Mouse (Mus musculus): ENCODE data around the gene Rbms3. TPM values are rescaled to one million over a fixed set of nuclear protein-coding genes. Genes with fewer than 3 reads are reported as not detected.

Rbms3 gene
- polyA plus RNA-seq, 1 experiment from 2014 or later, result 38.4 TPM

DNA sequence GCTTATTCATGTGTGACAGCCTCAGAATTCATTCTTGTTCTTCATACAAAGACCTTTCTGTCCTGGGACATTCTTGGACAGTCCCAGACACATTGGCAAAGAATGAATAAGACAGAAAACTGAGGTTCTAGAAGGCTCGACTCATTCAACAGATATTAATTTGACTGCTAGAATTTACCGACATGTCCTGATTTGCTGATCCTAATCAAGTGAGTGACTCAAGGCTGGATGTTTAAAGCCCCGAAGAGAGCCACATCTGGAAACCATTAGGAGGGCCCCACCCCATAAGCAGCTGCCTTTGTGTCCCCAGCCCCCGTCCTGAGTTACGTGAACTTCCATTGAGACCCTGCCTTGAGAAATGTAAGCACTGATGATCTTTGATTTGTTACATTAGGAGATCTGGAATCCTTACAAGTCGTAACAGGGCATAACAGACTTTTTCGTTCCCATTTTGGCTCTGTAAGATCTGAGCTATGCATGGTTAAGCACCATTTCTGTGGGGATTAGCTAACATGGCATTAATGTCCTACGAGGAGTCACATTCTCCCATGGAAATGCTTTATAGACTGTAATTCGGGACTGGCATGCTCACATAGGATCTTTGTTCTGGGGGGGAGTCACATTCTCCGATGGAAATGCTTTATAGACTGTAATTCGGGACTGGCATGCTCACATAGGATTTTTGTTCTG, 726.3 kb downstream of the Rbms3 start:
- Histone ChIP-seq H3K4me2 (replicated peaks; ENCODE audit: low read depth, low read length) (no peak overlapping the region), H3K4me3 (ENCODE audit: low read depth, low read length) (no peak overlapping the region), H3K27me3 (ENCODE audit: control insufficient read depth, insufficient read depth, low read length) (no peaks in the 10 kb centered on the region), H3K9ac (ENCODE audit: low read depth, low read length) (no peak overlapping the region), H3K4me1 (replicated peaks; ENCODE audit: control insufficient read depth, insufficient read depth, low read length) (no peaks in the 10 kb centered on the region), H3K9me3 (ENCODE audit: control insufficient read depth, low read length) (no peaks in the 10 kb centered on the region), H3K27ac (ENCODE audit: low read depth, low read length) (no peak overlapping the region), H3K36me3 (ENCODE audit: control insufficient read depth, insufficient read depth, low read length) (no peaks in the 10 kb centered on the region)
- ATAC-seq (ENCODE audit: low FRiP score) (no peak), DNase-seq (ENCODE audit: low spot score) (peak; percentile 22)
- WGBS, result 68% methylated on average over 11 of the region's 11 CpGs

DNA sequence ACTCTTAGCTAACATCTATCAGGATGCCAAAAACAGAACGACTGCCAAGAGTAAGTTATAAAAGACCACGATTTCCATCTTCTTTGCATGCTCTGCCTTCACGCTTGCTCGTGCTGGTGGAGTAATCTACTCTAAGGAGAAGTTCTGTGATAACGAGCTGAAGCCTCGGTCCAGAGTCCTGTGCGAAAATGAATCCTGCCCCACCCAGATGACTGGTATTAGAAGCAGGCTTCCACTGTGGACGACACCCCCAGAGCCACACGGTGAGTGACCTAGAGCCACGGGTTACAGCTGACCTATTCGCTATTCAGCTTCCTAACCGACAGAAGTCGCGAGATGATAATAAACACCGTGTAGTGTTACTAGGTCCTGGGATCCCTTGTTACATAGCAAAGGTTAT, 730.3 kb downstream of the Rbms3 start:
- H3K9me3 ChIP-seq (ENCODE audit: control insufficient read depth, low read length), result no peaks in the 10 kb centered on the region
- H3K9ac ChIP-seq (ENCODE audit: low read depth, low read length), result no peak overlapping the region
- no peaks in the 10 kb centered on the region for H3K27me3 ChIP-seq (ENCODE audit: control insufficient read depth, insufficient read depth, low read length)
- no peak overlapping the region for H3K4me2 ChIP-seq (replicated peaks; ENCODE audit: low read depth, low read length)
- no peak for DNase-seq (ENCODE audit: low spot score)
- no peak for ATAC-seq (ENCODE audit: low FRiP score)
- H3K4me3 ChIP-seq (ENCODE audit: low read depth, low read length), result no peak overlapping the region
- H3K4me1 ChIP-seq (replicated peaks; ENCODE audit: control insufficient read depth, insufficient read depth, low read length), result no peaks in the 10 kb centered on the region
- no peaks in the 10 kb centered on the region for H3K36me3 ChIP-seq (ENCODE audit: control insufficient read depth, insufficient read depth, low read length)
- 83% methylated on average over 15 of the region's 15 CpGs for WGBS
- no peak overlapping the region for H3K27ac ChIP-seq (ENCODE audit: low read depth, low read length)

DNA sequence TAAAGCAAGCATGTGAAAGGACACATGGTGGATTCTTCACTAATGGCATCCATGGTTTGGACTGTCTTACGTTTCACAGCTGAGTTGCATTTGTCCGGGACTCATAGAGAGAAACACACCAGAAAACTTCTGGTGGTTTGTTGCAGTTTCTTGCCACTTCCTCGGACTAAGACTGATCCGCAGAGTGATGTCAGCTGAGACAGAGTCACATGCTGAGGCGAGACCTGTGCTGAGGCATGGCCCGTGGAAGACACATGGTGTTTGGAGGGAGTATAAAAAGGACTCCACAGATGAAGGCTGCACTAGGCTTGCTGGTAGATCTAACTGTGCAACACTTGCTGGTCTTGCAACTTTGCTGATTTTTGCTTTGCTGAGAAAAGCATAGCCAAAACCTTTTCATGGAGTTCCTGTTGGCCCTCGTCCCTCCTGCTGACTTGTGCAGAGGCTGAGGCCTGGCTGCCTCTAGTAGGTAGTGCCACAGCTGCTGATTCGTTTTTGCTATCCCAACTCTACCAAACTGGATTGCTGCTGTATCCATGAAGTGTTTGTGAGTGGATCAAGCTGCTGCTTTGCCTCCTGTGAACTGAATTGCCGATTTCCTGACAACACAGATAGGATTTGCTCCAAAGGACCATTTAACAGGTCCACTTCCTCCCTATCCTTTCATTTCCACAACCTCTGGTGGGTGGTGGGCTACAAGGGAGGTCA, 742.6 kb downstream of the Rbms3 start:
- no peaks in the 10 kb centered on the region for H3K9me3 ChIP-seq (ENCODE audit: control insufficient read depth, low read length)
- H3K27me3 ChIP-seq (ENCODE audit: control insufficient read depth, insufficient read depth, low read length), result no peaks in the 10 kb centered on the region

DNA sequence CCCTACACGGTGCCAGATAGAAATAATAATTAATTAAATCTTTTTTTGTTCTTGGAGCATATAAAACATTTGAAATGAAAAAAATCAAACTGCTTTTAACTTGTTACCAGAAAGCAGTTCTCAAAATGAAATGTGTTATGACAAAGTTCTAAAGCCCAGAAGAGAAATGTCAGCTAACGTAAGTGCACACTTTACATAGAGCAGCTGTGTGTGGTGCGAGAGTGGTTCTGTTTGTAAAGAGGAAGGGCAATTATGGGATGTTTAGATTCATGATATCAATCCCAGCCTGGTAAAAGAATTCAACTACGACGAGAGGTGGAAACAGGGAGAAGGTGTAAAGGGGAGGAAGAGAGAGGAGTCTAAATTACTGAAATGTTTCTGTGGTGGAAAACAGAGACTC, 744.1 kb downstream of the Rbms3 start:
- DNase-seq (ENCODE audit: low spot score), result no peak
- no peaks in the 10 kb centered on the region for H3K27me3 ChIP-seq (ENCODE audit: control insufficient read depth, insufficient read depth, low read length)
- WGBS, result 87% methylated on average over 5 of the region's 5 CpGs

More for the DNA sequence above, 742.6 kb downstream of the Rbms3 start:
- ATAC-seq (ENCODE audit: low FRiP score), result no peak
- no peak overlapping the region for H3K27ac ChIP-seq (ENCODE audit: low read depth, low read length)
- H3K4me2 ChIP-seq (replicated peaks; ENCODE audit: low read depth, low read length), result no peak overlapping the region
- no peak for DNase-seq (ENCODE audit: low spot score)
- 92% methylated on average over 9 of the region's 9 CpGs for WGBS
- H3K4me3 ChIP-seq (ENCODE audit: low read depth, low read length), result no peak overlapping the region
- no peaks in the 10 kb centered on the region for H3K4me1 ChIP-seq (replicated peaks; ENCODE audit: control insufficient read depth, insufficient read depth, low read length)
- H3K9ac ChIP-seq (ENCODE audit: low read depth, low read length), result no peak overlapping the region
- H3K36me3 ChIP-seq (ENCODE audit: control insufficient read depth, insufficient read depth, low read length), result no peaks in the 10 kb centered on the region

DNA sequence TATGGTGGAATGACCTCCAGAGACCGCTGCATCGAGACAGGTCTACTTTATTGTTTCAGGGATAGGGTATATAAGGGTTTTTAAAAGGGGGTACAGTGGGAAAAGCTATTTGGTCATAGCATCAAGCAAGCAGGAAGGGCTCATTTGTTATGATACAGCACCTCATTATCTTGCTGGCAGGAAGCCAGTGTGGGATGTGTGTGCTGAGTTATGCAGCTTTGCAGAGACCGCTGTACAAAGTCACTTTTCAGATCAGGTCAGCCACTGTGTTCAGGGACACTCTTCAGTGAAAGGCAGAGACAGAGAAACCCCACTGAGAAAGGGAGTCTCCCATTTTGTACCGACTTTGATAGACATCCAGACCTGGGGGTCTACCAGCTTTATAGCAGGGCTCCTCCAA, 749.2 kb downstream of the Rbms3 start:
- ATAC-seq (ENCODE audit: low FRiP score), result no peak

More for the DNA sequence above, 744.1 kb downstream of the Rbms3 start:
- no peak for ATAC-seq (ENCODE audit: low FRiP score)
- no peak overlapping the region for H3K4me3 ChIP-seq (ENCODE audit: low read depth, low read length)
- H3K27ac ChIP-seq (ENCODE audit: low read depth, low read length), result no peak overlapping the region
- no peaks in the 10 kb centered on the region for H3K36me3 ChIP-seq (ENCODE audit: control insufficient read depth, insufficient read depth, low read length)
- H3K9ac ChIP-seq (ENCODE audit: low read depth, low read length), result no peak overlapping the region
- no peaks in the 10 kb centered on the region for H3K4me1 ChIP-seq (replicated peaks; ENCODE audit: control insufficient read depth, insufficient read depth, low read length)
- no peak overlapping the region for H3K4me2 ChIP-seq (replicated peaks; ENCODE audit: low read depth, low read length)
- H3K9me3 ChIP-seq (ENCODE audit: control insufficient read depth, low read length), result no peaks in the 10 kb centered on the region

DNA sequence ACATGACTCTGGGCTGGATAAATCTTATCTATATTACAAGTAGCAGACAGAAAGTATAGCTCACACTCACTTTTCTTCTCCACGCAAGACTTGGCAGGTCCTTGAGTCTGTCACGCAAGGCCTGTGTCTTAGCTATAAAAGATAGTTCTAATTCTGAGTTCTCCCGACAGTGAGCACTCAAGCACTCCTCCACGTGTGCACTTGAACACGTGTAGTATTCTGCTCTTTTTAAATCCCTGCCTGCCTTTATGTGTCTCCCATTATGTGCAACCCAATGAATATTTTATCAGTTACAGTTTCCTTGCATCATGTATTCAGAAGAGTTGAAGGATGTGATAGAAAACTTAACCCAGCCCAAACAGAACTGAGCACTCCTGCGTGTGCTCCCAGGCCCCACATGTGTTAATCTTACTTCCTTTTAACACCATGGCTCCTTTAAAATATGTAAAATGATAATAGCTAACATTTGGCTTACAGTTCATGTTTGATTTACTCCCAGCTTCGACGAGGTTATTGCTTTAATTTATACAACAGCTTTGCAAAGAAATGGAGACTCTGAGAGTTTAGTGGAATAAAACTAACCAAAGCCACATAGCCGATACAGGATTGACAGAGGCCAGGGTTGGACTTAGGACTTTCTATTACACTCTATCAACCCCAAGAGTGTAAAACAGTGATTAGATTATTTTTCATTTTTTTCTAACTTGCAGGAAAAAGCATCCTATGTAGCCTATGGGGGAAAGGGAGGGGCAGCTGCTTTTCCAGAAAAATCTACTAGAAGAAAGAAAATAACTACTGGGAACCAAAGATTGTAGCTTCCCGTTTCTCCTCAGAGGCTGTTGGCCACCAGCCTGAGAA, 749.9 kb downstream of the Rbms3 start:
- ATAC-seq (ENCODE audit: low FRiP score), result no peak
- no peak for DNase-seq (ENCODE audit: low spot score)
- 92% methylated on average over 10 of the region's 10 CpGs for WGBS

More for the DNA sequence above, 749.2 kb downstream of the Rbms3 start:
- no peak overlapping the region for H3K27ac ChIP-seq (ENCODE audit: low read depth, low read length)
- no peak for DNase-seq (ENCODE audit: low spot score)
- H3K4me3 ChIP-seq (ENCODE audit: low read depth, low read length), result no peak overlapping the region
- 92% methylated on average over 4 of the region's 4 CpGs for WGBS
- no peaks in the 10 kb centered on the region for H3K4me1 ChIP-seq (replicated peaks; ENCODE audit: control insufficient read depth, insufficient read depth, low read length)
- H3K4me2 ChIP-seq (replicated peaks; ENCODE audit: low read depth, low read length), result no peak overlapping the region
- H3K9ac ChIP-seq (ENCODE audit: low read depth, low read length), result no peak overlapping the region
- H3K9me3 ChIP-seq (ENCODE audit: control insufficient read depth, low read length), result no peaks in the 10 kb centered on the region
- no peaks in the 10 kb centered on the region for H3K27me3 ChIP-seq (ENCODE audit: control insufficient read depth, insufficient read depth, low read length)
- H3K36me3 ChIP-seq (ENCODE audit: control insufficient read depth, insufficient read depth, low read length), result no peaks in the 10 kb centered on the region

DNA sequence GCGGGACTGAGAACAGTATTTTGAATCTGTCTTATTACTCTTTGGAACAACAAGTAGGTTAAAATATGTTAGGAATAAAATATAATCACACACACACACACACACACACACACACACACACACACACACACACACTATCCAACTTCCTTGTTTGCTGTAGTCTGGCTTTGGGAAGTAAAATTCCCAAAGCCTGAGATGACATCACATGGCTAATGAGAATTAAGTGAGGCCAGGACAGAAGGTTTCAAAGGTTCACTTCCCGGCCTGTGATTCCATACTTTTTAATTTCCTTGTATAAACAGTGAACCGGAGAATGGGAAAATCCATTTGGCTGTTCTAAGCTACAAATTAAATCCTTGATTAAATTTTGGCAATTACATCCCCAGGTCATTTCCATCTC, 752.9 kb downstream of the Rbms3 start:
- no peak for ATAC-seq (ENCODE audit: low FRiP score)
- Histone ChIP-seq H3K36me3 (ENCODE audit: control insufficient read depth, insufficient read depth, low read length) (no peaks in the 10 kb centered on the region), H3K9me3 (ENCODE audit: control insufficient read depth, low read length) (no peaks in the 10 kb centered on the region), H3K4me1 (replicated peaks; ENCODE audit: control insufficient read depth, insufficient read depth, low read length) (no peaks in the 10 kb centered on the region), H3K27ac (ENCODE audit: low read depth, low read length) (no peak overlapping the region), H3K4me3 (ENCODE audit: low read depth, low read length) (no peak overlapping the region), H3K4me2 (replicated peaks; ENCODE audit: low read depth, low read length) (no peak overlapping the region), H3K27me3 (ENCODE audit: control insufficient read depth, insufficient read depth, low read length) (no peaks in the 10 kb centered on the region), H3K9ac (ENCODE audit: low read depth, low read length) (no peak overlapping the region)
- no peak for DNase-seq (ENCODE audit: low spot score)
- WGBS, result 85% methylated on average over 3 of the region's 3 CpGs

More for the DNA sequence above, 749.9 kb downstream of the Rbms3 start:
- H3K27me3 ChIP-seq (ENCODE audit: control insufficient read depth, insufficient read depth, low read length), result no peaks in the 10 kb centered on the region
- no peaks in the 10 kb centered on the region for H3K9me3 ChIP-seq (ENCODE audit: control insufficient read depth, low read length)
- H3K9ac ChIP-seq (ENCODE audit: low read depth, low read length), result no peak overlapping the region
- no peak overlapping the region for H3K4me2 ChIP-seq (replicated peaks; ENCODE audit: low read depth, low read length)
- no peaks in the 10 kb centered on the region for H3K4me1 ChIP-seq (replicated peaks; ENCODE audit: control insufficient read depth, insufficient read depth, low read length)
- H3K27ac ChIP-seq (ENCODE audit: low read depth, low read length), result no peak overlapping the region
- H3K4me3 ChIP-seq (ENCODE audit: low read depth, low read length), result no peak overlapping the region
- H3K36me3 ChIP-seq (ENCODE audit: control insufficient read depth, insufficient read depth, low read length), result no peaks in the 10 kb centered on the region

DNA sequence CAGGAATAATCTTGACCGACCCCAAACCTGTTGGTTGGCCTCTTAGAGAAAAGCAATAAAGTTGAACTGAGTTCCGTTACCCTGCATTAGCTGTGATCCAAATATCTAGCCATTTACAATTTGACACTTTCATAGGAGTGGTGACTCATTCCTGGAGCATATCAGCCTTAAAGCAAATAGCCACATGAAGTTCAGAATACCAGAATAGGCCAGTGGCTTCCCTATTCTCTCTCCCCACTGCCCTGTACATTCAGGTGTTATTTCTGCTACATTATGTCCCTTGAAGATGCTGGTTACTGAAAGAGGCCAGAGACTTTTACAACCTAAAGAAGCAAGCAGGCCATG, 755.8 kb downstream of the Rbms3 start:
- Histone ChIP-seq H3K4me1 (replicated peaks; ENCODE audit: control insufficient read depth, insufficient read depth, low read length) (no peaks in the 10 kb centered on the region), H3K9ac (ENCODE audit: low read depth, low read length) (no peak overlapping the region), H3K4me2 (replicated peaks; ENCODE audit: low read depth, low read length) (no peak overlapping the region), H3K27me3 (ENCODE audit: control insufficient read depth, insufficient read depth, low read length) (no peaks in the 10 kb centered on the region), H3K27ac (ENCODE audit: low read depth, low read length) (no peak overlapping the region), H3K9me3 (ENCODE audit: control insufficient read depth, low read length) (no peaks in the 10 kb centered on the region), H3K36me3 (ENCODE audit: control insufficient read depth, insufficient read depth, low read length) (no peaks in the 10 kb centered on the region), H3K4me3 (ENCODE audit: low read depth, low read length) (no peak overlapping the region)
- 52% methylated on average over 2 of the region's 2 CpGs for WGBS
- ATAC-seq (ENCODE audit: low FRiP score) (no peak), DNase-seq (ENCODE audit: low spot score) (no peak)
